Mouse (Mus musculus): Measurements from ENCODE around the gene Prkce. TPM values are rescaled to one million over a fixed set of nuclear protein-coding genes. Genes with fewer than 3 reads are reported as not detected.

Prkce gene
- polyA plus RNA-seq, 1 experiment from 2014 or later: 44.3 TPM

DNA sequence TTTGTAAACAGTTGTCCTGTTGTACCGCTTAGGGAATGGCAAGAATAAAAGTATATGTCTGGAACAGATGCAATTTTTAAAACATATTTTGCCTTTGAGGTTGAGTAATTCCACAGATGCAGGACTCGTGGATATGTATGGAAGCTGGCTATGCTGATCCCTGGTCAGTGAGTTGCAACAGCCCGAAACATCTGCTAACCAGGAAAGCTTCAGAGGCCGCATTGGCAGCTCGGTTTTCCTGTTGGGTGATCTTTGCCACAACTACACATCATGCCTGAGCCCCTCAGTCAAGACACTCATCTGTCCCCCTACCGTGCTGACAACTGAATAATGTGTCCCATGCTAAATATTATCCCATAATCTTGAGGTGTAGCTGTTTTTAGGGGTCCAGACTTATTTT is 404.6 kb downstream of the Prkce start:
- Histone ChIP-seq H3K4me2 (ENCODE audit: low read depth, low read length) (no peak overlapping the region), H3K4me1 (ENCODE audit: control insufficient read depth, insufficient read depth, low read length) (no peaks in the 10 kb centered on the region), H3K9me3 (ENCODE audit: control insufficient read depth, low read length) (no peaks in the 10 kb centered on the region), H3K27ac (ENCODE audit: low read depth, low read length) (no peak overlapping the region), H3K36me3 (ENCODE audit: control insufficient read depth, insufficient read depth, low read length) (no peaks in the 10 kb centered on the region), H3K27me3 (ENCODE audit: control insufficient read depth, insufficient read depth, low read length) (no peaks in the 10 kb centered on the region), H3K4me3 (ENCODE audit: low read depth, low read length) (no peak overlapping the region), H3K9ac (replicated peaks; ENCODE audit: low read depth, low read length) (no peak overlapping the region)
- WGBS: 88% methylated on average over 6 of the region's 6 CpGs
- no peak for ATAC-seq (ENCODE audit: low read depth)

DNA sequence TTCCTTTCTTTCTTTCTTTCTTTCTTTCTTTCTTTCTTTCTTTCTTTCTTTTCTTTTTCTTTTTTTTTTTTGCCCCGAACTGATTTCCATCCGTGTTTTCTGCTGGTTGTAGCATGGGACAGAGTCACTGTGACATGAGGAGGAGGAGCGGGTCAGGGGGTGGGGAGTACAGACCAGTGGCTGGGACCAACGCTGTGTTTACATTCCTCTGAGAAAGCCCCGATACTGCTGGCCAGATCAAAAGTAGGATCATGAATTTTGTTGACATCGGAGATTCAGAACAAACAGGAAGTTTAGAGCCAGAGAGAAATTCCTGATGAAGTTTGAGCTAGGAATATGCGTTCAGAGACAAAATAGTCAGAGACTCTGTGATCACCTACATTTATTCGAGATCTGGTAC is 405.0 kb downstream of the Prkce start:
- Histone ChIP-seq H3K27ac (ENCODE audit: low read depth, low read length) (no peak overlapping the region), H3K9ac (replicated peaks; ENCODE audit: low read depth, low read length) (no peak overlapping the region), H3K4me3 (ENCODE audit: low read depth, low read length) (no peak overlapping the region), H3K36me3 (ENCODE audit: control insufficient read depth, insufficient read depth, low read length) (no peaks in the 10 kb centered on the region), H3K27me3 (ENCODE audit: control insufficient read depth, insufficient read depth, low read length) (no peaks in the 10 kb centered on the region), H3K4me1 (ENCODE audit: control insufficient read depth, insufficient read depth, low read length) (no peaks in the 10 kb centered on the region), H3K4me2 (ENCODE audit: low read depth, low read length) (no peak overlapping the region), H3K9me3 (ENCODE audit: control insufficient read depth, low read length) (no peaks in the 10 kb centered on the region)
- ATAC-seq (ENCODE audit: low read depth): no peak
- 80% methylated on average over 8 of the region's 8 CpGs for WGBS

DNA sequence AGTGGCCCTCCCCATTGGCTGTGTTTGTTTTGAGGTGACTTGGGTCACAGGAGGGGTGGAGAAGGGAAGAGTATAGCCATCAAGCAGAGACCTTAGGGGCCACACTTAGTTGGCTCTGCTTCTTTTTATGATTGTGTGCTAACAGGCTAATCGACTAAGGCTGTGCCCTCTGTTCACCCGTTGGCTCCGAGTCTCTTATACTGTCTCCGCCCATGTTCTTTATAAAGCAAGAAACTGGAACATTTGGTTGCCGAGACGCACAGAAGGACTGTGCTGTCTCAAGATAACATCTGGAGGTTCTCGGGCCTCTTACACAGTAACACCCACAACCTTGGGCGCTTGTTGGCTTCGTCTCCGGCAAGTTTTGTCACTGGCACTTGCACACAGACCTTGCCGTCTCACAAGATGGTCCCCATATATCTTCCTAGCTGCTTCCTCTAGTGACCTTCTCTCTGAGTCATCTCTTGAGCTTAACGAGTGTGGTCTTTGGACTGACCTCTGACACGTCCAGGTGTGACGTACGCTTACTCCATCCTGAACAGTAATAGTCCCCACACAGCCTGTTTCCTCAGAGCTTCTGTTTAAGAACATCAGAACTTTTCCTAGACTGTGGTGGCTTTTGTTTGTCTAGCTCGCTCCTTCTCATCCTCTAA is 406.1 kb downstream of the Prkce start:
- Histone ChIP-seq H3K4me2 (ENCODE audit: low read depth, low read length) (no peak overlapping the region), H3K27ac (ENCODE audit: low read depth, low read length) (no peak overlapping the region), H3K4me3 (ENCODE audit: low read depth, low read length) (no peak overlapping the region), H3K9me3 (ENCODE audit: control insufficient read depth, low read length) (no peaks in the 10 kb centered on the region), H3K4me1 (ENCODE audit: control insufficient read depth, insufficient read depth, low read length) (no peaks in the 10 kb centered on the region), H3K9ac (replicated peaks; ENCODE audit: low read depth, low read length) (no peak overlapping the region), H3K27me3 (ENCODE audit: control insufficient read depth, insufficient read depth, low read length) (no peaks in the 10 kb centered on the region), H3K36me3 (ENCODE audit: control insufficient read depth, insufficient read depth, low read length) (no peaks in the 10 kb centered on the region)
- WGBS: 81% methylated on average over 16 of the region's 16 CpGs
- no peak for ATAC-seq (ENCODE audit: low read depth)

DNA sequence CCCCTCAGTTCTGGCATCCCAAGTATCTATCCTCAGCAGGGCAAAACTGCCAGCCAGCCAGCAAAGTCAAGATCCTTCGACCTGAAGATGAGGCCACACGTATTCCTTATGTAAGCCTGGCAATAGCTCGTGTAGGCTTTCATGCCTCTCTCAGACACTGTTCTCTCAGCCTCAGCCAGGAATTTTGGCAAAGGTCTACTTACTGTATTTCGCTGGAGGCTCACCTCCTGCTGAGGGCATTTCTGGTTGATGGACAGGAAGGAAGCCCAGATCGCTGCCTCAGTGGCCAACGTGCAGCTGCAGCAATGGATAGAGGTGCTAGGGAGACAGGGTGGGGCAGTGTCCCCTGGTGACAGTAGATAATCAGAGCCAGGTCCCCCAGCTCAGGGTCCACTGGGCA is 413.1 kb downstream of the Prkce start:
- Histone ChIP-seq H3K9ac (replicated peaks; ENCODE audit: low read depth, low read length) (no peak overlapping the region), H3K36me3 (ENCODE audit: control insufficient read depth, insufficient read depth, low read length) (no peaks in the 10 kb centered on the region)

GRCm38 (mm10) chr17:86582341-86582740 is 414.8 kb downstream of the Prkce start:
- no peaks in the 10 kb centered on the region for H3K4me1 ChIP-seq (ENCODE audit: control insufficient read depth, insufficient read depth, low read length)
- no peaks in the 10 kb centered on the region for H3K36me3 ChIP-seq (ENCODE audit: control insufficient read depth, insufficient read depth, low read length)
- no peak overlapping the region for H3K4me3 ChIP-seq (ENCODE audit: low read depth, low read length)
- H3K27ac ChIP-seq (ENCODE audit: low read depth, low read length): no peak overlapping the region
- no peak overlapping the region for H3K9ac ChIP-seq (replicated peaks; ENCODE audit: low read depth, low read length)
- no peaks in the 10 kb centered on the region for H3K27me3 ChIP-seq (ENCODE audit: control insufficient read depth, insufficient read depth, low read length)
- ATAC-seq (ENCODE audit: low read depth): no peak
- 77% methylated on average over 4 of the region's 4 CpGs for WGBS
- H3K4me2 ChIP-seq (ENCODE audit: low read depth, low read length): no peak overlapping the region
- H3K9me3 ChIP-seq (ENCODE audit: control insufficient read depth, low read length): no peaks in the 10 kb centered on the region

More for the DNA sequence above, 413.1 kb downstream of the Prkce start:
- no peak overlapping the region for H3K27ac ChIP-seq (ENCODE audit: low read depth, low read length)
- H3K9me3 ChIP-seq (ENCODE audit: control insufficient read depth, low read length): no peaks in the 10 kb centered on the region
- H3K4me2 ChIP-seq (ENCODE audit: low read depth, low read length): no peak overlapping the region
- H3K4me3 ChIP-seq (ENCODE audit: low read depth, low read length): no peak overlapping the region
- no peaks in the 10 kb centered on the region for H3K4me1 ChIP-seq (ENCODE audit: control insufficient read depth, insufficient read depth, low read length)
- 80% methylated on average over 6 of the region's 6 CpGs for WGBS
- H3K27me3 ChIP-seq (ENCODE audit: control insufficient read depth, insufficient read depth, low read length): no peaks in the 10 kb centered on the region
- no peak for ATAC-seq (ENCODE audit: low read depth)

DNA sequence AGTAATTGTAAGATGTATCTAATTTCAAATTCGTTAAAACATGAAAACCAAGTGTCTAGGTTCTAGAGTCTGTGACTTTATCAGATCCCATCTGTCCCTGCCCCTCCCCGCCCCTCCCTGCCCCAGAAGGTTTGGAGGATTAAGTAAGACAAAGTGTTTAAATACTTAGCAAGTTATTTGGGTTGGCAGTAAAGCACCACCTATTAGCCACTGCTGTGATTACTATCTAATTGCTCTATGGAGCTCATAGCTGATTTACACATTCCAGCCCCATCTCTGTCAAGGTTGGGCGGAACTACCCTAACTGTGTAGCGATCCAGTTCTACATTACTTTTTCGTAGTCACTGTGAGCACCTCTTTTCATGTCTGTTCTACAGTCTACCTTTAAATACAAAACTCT is 418.9 kb downstream of the Prkce start:
- Histone ChIP-seq H3K9ac (replicated peaks; ENCODE audit: low read depth, low read length) (no peak overlapping the region), H3K27me3 (ENCODE audit: control insufficient read depth, insufficient read depth, low read length) (no peaks in the 10 kb centered on the region), H3K4me1 (ENCODE audit: control insufficient read depth, insufficient read depth, low read length) (no peaks in the 10 kb centered on the region), H3K27ac (ENCODE audit: low read depth, low read length) (no peak overlapping the region), H3K36me3 (ENCODE audit: control insufficient read depth, insufficient read depth, low read length) (no peaks in the 10 kb centered on the region), H3K4me3 (ENCODE audit: low read depth, low read length) (no peak overlapping the region), H3K9me3 (ENCODE audit: control insufficient read depth, low read length) (no peaks in the 10 kb centered on the region), H3K4me2 (ENCODE audit: low read depth, low read length) (no peak overlapping the region)
- 80% methylated on average over 5 of the region's 5 CpGs for WGBS
- no peak for ATAC-seq (ENCODE audit: low read depth)

- Histone ChIP-seq H3K9ac (replicated peaks; ENCODE audit: low read depth, low read length) (no peak overlapping the region), H3K9me3 (ENCODE audit: control insufficient read depth, low read length) (no peaks in the 10 kb centered on the region), H3K4me2 (ENCODE audit: low read depth, low read length) (no peak overlapping the region), H3K4me3 (ENCODE audit: low read depth, low read length) (no peak overlapping the region), H3K36me3 (ENCODE audit: control insufficient read depth, insufficient read depth, low read length) (no peaks in the 10 kb centered on the region), H3K4me1 (ENCODE audit: control insufficient read depth, insufficient read depth, low read length) (no peaks in the 10 kb centered on the region), H3K27ac (ENCODE audit: low read depth, low read length) (no peak overlapping the region), H3K27me3 (ENCODE audit: control insufficient read depth, insufficient read depth, low read length) (no peaks in the 10 kb centered on the region)
- ATAC-seq (ENCODE audit: low read depth): no peak
- 67% methylated on average over 5 of the region's 5 CpGs for WGBS
Observed at GRCm38 (mm10) chr17:86588704-86589449, 421.3 kb downstream of the Prkce start.

GRCm38 (mm10) chr17:86589681-86590080 is 422.1 kb downstream of the Prkce start:
- Histone ChIP-seq H3K27me3 (ENCODE audit: control insufficient read depth, insufficient read depth, low read length) (no peaks in the 10 kb centered on the region), H3K4me1 (ENCODE audit: control insufficient read depth, insufficient read depth, low read length) (no peaks in the 10 kb centered on the region), H3K4me2 (ENCODE audit: low read depth, low read length) (no peak overlapping the region), H3K9me3 (ENCODE audit: control insufficient read depth, low read length) (no peaks in the 10 kb centered on the region), H3K4me3 (ENCODE audit: low read depth, low read length) (no peak overlapping the region), H3K27ac (ENCODE audit: low read depth, low read length) (no peak overlapping the region), H3K9ac (replicated peaks; ENCODE audit: low read depth, low read length) (no peak overlapping the region), H3K36me3 (ENCODE audit: control insufficient read depth, insufficient read depth, low read length) (no peaks in the 10 kb centered on the region)
- no peak for ATAC-seq (ENCODE audit: low read depth)
- 95% methylated on average over 5 of the region's 5 CpGs for whole genome bisulfite sequencing

- Histone ChIP-seq H3K27ac (ENCODE audit: low read depth, low read length) (no peak overlapping the region), H3K9ac (replicated peaks; ENCODE audit: low read depth, low read length) (no peak overlapping the region), H3K27me3 (ENCODE audit: control insufficient read depth, insufficient read depth, low read length) (no peaks in the 10 kb centered on the region), H3K4me1 (ENCODE audit: control insufficient read depth, insufficient read depth, low read length) (no peaks in the 10 kb centered on the region), H3K4me3 (ENCODE audit: low read depth, low read length) (no peak overlapping the region), H3K4me2 (ENCODE audit: low read depth, low read length) (no peak overlapping the region), H3K9me3 (ENCODE audit: control insufficient read depth, low read length) (no peaks in the 10 kb centered on the region), H3K36me3 (ENCODE audit: control insufficient read depth, insufficient read depth, low read length) (no peaks in the 10 kb centered on the region)
- WGBS: 87% methylated on average over 10 of the region's 10 CpGs
- ATAC-seq (ENCODE audit: low read depth): no peak
Observed at GRCm38 (mm10) chr17:86591241-86591640, 423.7 kb downstream of the Prkce start.

Data from neural tube, embryonic 14.5 days (tissue).